Mouse (Mus musculus): ENCODE results near the gene Msi2. TPM values are rescaled to one million over a fixed set of nuclear protein-coding genes. Genes with fewer than 3 reads are reported as not detected.

The Msi2 gene
- polyA plus RNA-seq, 1 experiment, result 21.9 TPM

- Histone ChIP-seq H3K4me3 (replicated peaks; ENCODE audit: control insufficient read depth, low read depth, low read length) (no peak overlapping the region), H3K27ac (ENCODE audit: control insufficient read depth, insufficient read depth, low read depth, low read length, poor library complexity) (no peak overlapping the region), H3K4me1 (ENCODE audit: control insufficient read depth, insufficient read depth, low read length) (peaks cover 2% of the 10 kb centered on the region; the same call in 1 of the 2 replicates)
- WGBS, result 82% methylated on average over 1 of the region's 1 CpGs
- TF ChIP-seq POLR2A (IDR thresholded peaks at IDR 0.05; ENCODE audit: borderline replicate concordance, control insufficient read depth, low read depth, low read length), result no peak
- no peak for TF ChIP-seq CTCF (IDR thresholded peaks at IDR 0.05; ENCODE audit: control insufficient read depth, insufficient read depth, low read length)
These were observed 108.2 kb downstream of the Msi2 start for GRCm38 (mm10) chr11:88610112-88610511.

- Histone ChIP-seq H3K4me1 (ENCODE audit: control insufficient read depth, insufficient read depth, low read length) (peaks cover 2% of the 10 kb centered on the region; the same call in 1 of the 2 replicates), H3K4me3 (replicated peaks; ENCODE audit: control insufficient read depth, low read depth, low read length) (no peak overlapping the region), H3K27ac (ENCODE audit: control insufficient read depth, insufficient read depth, low read depth, low read length, poor library complexity) (no peak overlapping the region)
- TF ChIP-seq POLR2A (IDR thresholded peaks at IDR 0.05; ENCODE audit: borderline replicate concordance, control insufficient read depth, low read depth, low read length), result no peak
- TF ChIP-seq CTCF (IDR thresholded peaks at IDR 0.05; ENCODE audit: control insufficient read depth, insufficient read depth, low read length), result no peak
- WGBS, result 15% methylated on average over 4 of the region's 4 CpGs
These were observed 109.7 kb downstream of the Msi2 start for GRCm38 (mm10) chr11:88608584-88608983.

DNA sequence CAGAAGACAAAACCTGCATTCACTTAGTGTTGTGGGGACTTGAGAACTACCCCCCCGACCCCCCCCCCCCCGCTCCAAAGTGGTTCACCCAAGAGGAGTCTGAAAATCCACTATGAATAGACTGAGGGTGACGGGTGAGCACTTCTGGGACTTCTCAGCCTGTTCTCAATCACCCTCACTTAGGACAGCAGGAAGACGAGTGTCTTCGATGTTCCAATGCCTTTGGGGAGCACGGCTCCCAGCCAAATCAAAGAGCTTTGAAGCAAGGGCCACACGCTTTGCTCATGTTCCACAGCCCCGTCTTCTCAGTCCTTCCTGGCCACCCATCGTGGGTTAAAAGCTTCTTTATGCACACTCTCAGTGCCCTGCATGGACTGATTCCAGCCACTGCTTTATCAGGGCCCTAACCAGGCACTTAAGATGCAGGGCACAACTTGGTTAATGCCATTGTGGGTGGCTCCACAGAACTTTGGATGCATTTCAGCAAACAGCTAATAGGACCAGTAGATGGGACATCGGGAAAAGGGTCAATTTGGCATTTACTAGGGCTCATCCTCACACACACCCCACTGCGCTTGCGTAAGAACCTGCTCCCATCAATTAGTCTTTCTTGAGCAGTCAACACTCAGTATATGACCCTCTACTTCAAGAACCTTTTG is 110.5 kb downstream of the Msi2 start:
- 68% methylated on average over 12 of the region's 12 CpGs for WGBS
- H3K4me1 ChIP-seq (ENCODE audit: control insufficient read depth, insufficient read depth, low read length), result peaks cover 2% of the 10 kb centered on the region; the same call in 1 of the 2 replicates
- TF ChIP-seq CTCF (IDR thresholded peaks at IDR 0.05; ENCODE audit: control insufficient read depth, insufficient read depth, low read length) (no peak), POLR2A (IDR thresholded peaks at IDR 0.05; ENCODE audit: borderline replicate concordance, control insufficient read depth, low read depth, low read length) (no peak)
- H3K27ac ChIP-seq (ENCODE audit: control insufficient read depth, insufficient read depth, low read depth, low read length, poor library complexity), result no peak overlapping the region
- H3K4me3 ChIP-seq (replicated peaks; ENCODE audit: control insufficient read depth, low read depth, low read length), result no peak overlapping the region

DNA sequence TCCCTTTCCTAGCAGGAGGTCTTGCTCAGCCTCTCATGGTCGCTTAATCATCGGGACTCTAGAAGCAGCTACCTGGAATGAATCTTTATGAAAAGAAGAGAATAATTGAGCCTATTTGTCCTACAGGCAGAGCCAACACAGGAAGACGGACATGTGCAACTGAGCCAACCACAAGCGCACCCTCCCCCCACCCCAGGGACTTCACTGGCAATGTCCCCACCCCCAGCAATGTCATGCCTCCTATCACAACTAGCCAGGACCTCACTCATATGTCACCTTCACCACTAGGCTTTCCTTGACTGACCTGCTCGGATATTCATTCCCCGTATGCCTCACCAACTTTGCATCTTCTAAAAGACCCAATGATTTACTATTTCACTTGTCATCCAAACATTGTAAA is 112.5 kb downstream of the Msi2 start:
- Histone ChIP-seq H3K4me1 (ENCODE audit: control insufficient read depth, insufficient read depth, low read length) (peaks cover 2% of the 10 kb centered on the region; the same call in 1 of the 2 replicates), H3K4me3 (replicated peaks; ENCODE audit: control insufficient read depth, low read depth, low read length) (no peak overlapping the region), H3K27ac (ENCODE audit: control insufficient read depth, insufficient read depth, low read depth, low read length, poor library complexity) (no peak overlapping the region)
- 55% methylated on average over 6 of the region's 6 CpGs for whole genome bisulfite sequencing
- TF ChIP-seq POLR2A (IDR thresholded peaks at IDR 0.05; ENCODE audit: borderline replicate concordance, control insufficient read depth, low read depth, low read length) (no peak), CTCF (IDR thresholded peaks at IDR 0.05; ENCODE audit: control insufficient read depth, insufficient read depth, low read length) (no peak)

GRCm38 (mm10) chr11:88605098-88605525 is 113.2 kb downstream of the Msi2 start:
- WGBS, result 65% methylated on average over 12 of the region's 12 CpGs
- no peak for TF ChIP-seq CTCF (IDR thresholded peaks at IDR 0.05; ENCODE audit: control insufficient read depth, insufficient read depth, low read length)
- no peak for TF ChIP-seq POLR2A (IDR thresholded peaks at IDR 0.05; ENCODE audit: borderline replicate concordance, control insufficient read depth, low read depth, low read length)
- Histone ChIP-seq H3K4me1 (ENCODE audit: control insufficient read depth, insufficient read depth, low read length) (peaks cover 2% of the 10 kb centered on the region; the same call in 1 of the 2 replicates), H3K4me3 (replicated peaks; ENCODE audit: control insufficient read depth, low read depth, low read length) (no peak overlapping the region), H3K27ac (ENCODE audit: control insufficient read depth, insufficient read depth, low read depth, low read length, poor library complexity) (no peak overlapping the region)

DNA sequence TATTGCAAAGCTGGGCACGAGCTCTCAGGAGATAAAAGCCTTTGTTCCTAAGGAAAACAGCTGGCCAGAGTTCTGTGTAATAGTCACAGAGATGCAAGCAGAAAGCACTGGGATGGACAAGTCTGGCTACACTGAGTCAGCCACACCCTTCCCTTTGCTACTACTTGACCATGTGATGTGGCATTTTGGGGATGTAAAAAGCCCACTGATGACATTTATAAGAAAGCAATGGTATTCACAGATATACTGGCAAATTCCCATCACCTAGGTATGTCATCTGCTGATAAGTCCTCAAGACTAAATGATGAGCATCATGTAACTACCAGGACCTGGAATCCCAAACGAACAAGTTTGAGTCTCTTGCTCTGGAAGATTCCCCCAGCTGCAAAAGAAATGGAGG is 113.7 kb downstream of the Msi2 start:
- Histone ChIP-seq H3K4me1 (ENCODE audit: control insufficient read depth, insufficient read depth, low read length) (peaks cover 2% of the 10 kb centered on the region; the same call in 1 of the 2 replicates), H3K27ac (ENCODE audit: control insufficient read depth, insufficient read depth, low read depth, low read length, poor library complexity) (no peak overlapping the region), H3K4me3 (replicated peaks; ENCODE audit: control insufficient read depth, low read depth, low read length) (no peak overlapping the region)
- TF ChIP-seq POLR2A (IDR thresholded peaks at IDR 0.05; ENCODE audit: borderline replicate concordance, control insufficient read depth, low read depth, low read length), result no peak
- no peak for TF ChIP-seq CTCF (IDR thresholded peaks at IDR 0.05; ENCODE audit: control insufficient read depth, insufficient read depth, low read length)
- WGBS, result 63% methylated on average over 2 of the region's 2 CpGs

- TF ChIP-seq POLR2A (IDR thresholded peaks at IDR 0.05; ENCODE audit: borderline replicate concordance, control insufficient read depth, low read depth, low read length) (no peak), CTCF (IDR thresholded peaks at IDR 0.05; ENCODE audit: control insufficient read depth, insufficient read depth, low read length) (no peak)
- Histone ChIP-seq H3K4me3 (replicated peaks; ENCODE audit: control insufficient read depth, low read depth, low read length) (no peak overlapping the region), H3K27ac (ENCODE audit: control insufficient read depth, insufficient read depth, low read depth, low read length, poor library complexity) (no peak overlapping the region), H3K4me1 (ENCODE audit: control insufficient read depth, insufficient read depth, low read length) (peaks cover 4% of the 10 kb centered on the region)
- WGBS, result 68% methylated on average over 11 of the region's 11 CpGs
These were observed 114.9 kb downstream of the Msi2 start for GRCm38 (mm10) chr11:88603366-88603765.

DNA sequence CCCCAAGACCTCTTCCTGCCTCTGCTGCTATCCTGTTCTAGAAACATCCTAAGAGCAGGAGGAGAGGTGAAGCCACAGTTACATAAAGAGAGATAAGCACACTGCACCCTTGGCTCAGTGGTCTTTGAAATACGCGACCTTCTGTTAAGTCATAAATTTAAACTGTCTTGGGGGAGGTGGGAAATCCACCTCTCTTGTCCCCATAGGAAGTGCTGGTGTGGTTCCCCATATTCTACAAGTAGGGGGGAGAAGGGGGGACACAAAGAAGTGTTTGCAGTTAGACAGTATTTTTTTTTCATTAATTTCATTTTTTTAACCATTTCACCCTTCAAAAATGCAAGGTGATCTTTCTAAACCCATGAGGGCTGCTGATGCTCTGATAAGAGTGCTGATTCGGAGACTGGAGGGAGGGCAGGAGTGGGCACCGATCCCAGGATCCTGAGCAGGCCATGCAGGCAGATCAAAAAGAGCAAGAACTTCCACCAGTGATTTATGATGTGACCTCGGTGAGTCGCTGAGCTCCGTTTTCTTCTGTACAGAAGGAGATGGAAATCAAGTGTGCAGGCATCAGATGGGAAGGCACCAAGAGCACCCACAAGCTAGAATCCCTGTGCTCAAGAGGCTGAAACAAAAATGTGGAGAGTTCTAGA is 115.7 kb downstream of the Msi2 start:
- 32% methylated on average over 7 of the region's 7 CpGs for WGBS
- Histone ChIP-seq H3K4me3 (replicated peaks; ENCODE audit: control insufficient read depth, low read depth, low read length) (no peak overlapping the region), H3K4me1 (ENCODE audit: control insufficient read depth, insufficient read depth, low read length) (peaks cover 2% of the 10 kb centered on the region), H3K27ac (ENCODE audit: control insufficient read depth, insufficient read depth, low read depth, low read length, poor library complexity) (no peak overlapping the region)
- TF ChIP-seq CTCF (IDR thresholded peaks at IDR 0.05; ENCODE audit: control insufficient read depth, insufficient read depth, low read length), result no peak
- no peak for TF ChIP-seq POLR2A (IDR thresholded peaks at IDR 0.05; ENCODE audit: borderline replicate concordance, control insufficient read depth, low read depth, low read length)
